Mouse (Mus musculus) liver, adult (tissue): ENCODE measurements around the gene Slc17a5.

Experiments
- GATA4 ChIP-seq: IDR thresholded peaks from 2 replicates; pipeline ENCODE4 v1.6.1; 2014; ENCODE audit warnings: mild to moderate bottlenecking, low read length; ENCODE audit not compliant: insufficient replicate concordance

Gene Slc17a5

GRCm38 (mm10) chr9:78587914-78588313 is at the start of gene Slc17a5:
Slc17a5 (minus strand) TSS chr9:78588041.
- TF ChIP-seq GATA4, result no peak; the same call in 1 of the 2 replicates

- TF ChIP-seq GATA4, result no peak
These were observed 46.1 kb upstream of the Slc17a5 start for GRCm38 (mm10) chr9:78633976-78634375.

GRCm38 (mm10) chr9:78631755-78632434 is 44.1 kb upstream of the Slc17a5 start:
- TF ChIP-seq GATA4, result no peak

GRCm38 (mm10) chr9:78629991-78630390 is 42.1 kb upstream of the Slc17a5 start:
- no peak for TF ChIP-seq GATA4

- no peak for TF ChIP-seq GATA4
These were observed 35.5 kb upstream of the Slc17a5 start for GRCm38 (mm10) chr9:78623301-78623747.

- no peak for TF ChIP-seq GATA4
These were observed 31.4 kb upstream of the Slc17a5 start for GRCm38 (mm10) chr9:78619285-78619684.

- TF ChIP-seq GATA4, result no peak
These were observed 27.7 kb upstream of the Slc17a5 start, which contains the start of gene Cd109 for GRCm38 (mm10) chr9:78615401-78616021. Cd109 (plus strand) TSS chr9:78615546.

- no peak for TF ChIP-seq GATA4
These were observed 26.4 kb upstream of the Slc17a5 start for GRCm38 (mm10) chr9:78614201-78614600.

GRCm38 (mm10) chr9:78601046-78601730 is 13.3 kb upstream of the Slc17a5 start:
- TF ChIP-seq GATA4, result no peak

GRCm38 (mm10) chr9:78599927-78600326 is 12.1 kb upstream of the Slc17a5 start:
- no peak for TF ChIP-seq GATA4

GRCm38 (mm10) chr9:78596834-78597233 is 9.0 kb upstream of the Slc17a5 start:
- TF ChIP-seq GATA4, result no peak

- TF ChIP-seq GATA4, result no peak
These were observed 8.1 kb upstream of the Slc17a5 start for GRCm38 (mm10) chr9:78595769-78596555.

GRCm38 (mm10) chr9:78595257-78595656 is 7.4 kb upstream of the Slc17a5 start:
- TF ChIP-seq GATA4, result no peak

GRCm38 (mm10) chr9:78590471-78590870 is 2.6 kb upstream of the Slc17a5 start:
- TF ChIP-seq GATA4, result no peak

GRCm38 (mm10) chr9:78588411-78589033 is 681 bp upstream of the Slc17a5 start:
- TF ChIP-seq GATA4, result no peak
